Mouse (Mus musculus): ENCODE measurements around the gene Gm16430. TPM values are rescaled to one million over a fixed set of nuclear protein-coding genes. Genes with fewer than 3 reads are reported as not detected.
"Not testable (repeated sequence)": the region's sequence is repeated elsewhere in the genome, so short reads cannot be mapped to it uniquely, and the experiment has no call there.

Gm16430 gene
- polyA plus RNA-seq (2015; fragmentation: Nextera tagmentation; extraction: Ambion mirVana), result not detected in 2 replicates

DNA sequence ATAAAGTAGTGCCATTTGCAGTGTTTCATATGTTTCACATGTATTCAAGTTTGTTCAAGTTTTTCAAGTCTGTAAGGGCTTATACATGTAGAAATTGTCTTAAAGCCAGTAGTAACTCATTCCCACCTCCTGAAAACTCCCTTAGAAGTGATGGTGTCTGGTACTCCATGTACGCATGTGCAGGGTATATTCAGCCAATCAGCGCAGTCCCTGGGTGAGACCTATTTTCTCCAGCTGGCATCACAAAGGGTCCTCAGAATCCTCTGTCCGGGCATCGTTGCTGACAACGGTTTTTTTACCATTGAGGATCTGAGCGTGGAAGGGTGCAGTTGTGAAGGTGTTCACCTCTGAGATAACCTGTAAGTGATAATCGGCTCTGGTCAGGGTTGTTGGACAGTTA, at the start of gene Gm16430:
Gene Gm16430 (plus strand): TSS at position 301 of the 400 bp plus-strand sequence.
- WGBS, result no CpG with 5 or more reads among the region's 7 CpGs
- not testable (repeated sequence) for ATAC-seq (replicated peaks; ENCODE audit: low FRiP score); H3K27me3 ChIP-seq; H3K4me1 ChIP-seq; H3K9me3 ChIP-seq (replicated peaks); H3K4me2 ChIP-seq; H3K4me3 ChIP-seq (replicated peaks); H3K9ac ChIP-seq; H3K36me3 ChIP-seq; H3K27ac ChIP-seq

Other genes starting within 250 kb of the Gm16430 start
- gene Gm16405, start 91.0 kb upstream of the Gm16430 start, polyA plus RNA-seq (2015; fragmentation: Nextera tagmentation; extraction: Ambion mirVana), result not detected in 2 replicates